Mouse (Mus musculus): Measurements from ENCODE around the gene Cypt14. TPM values are rescaled to one million over a fixed set of nuclear protein-coding genes. Genes with fewer than 3 reads are reported as not detected.
"Not testable (repeated sequence)": the region's sequence is repeated elsewhere in the genome, so short reads cannot be mapped to it uniquely, and the experiment has no call there.

Gene Cypt14
- not detected in 2 replicates for polyA plus RNA-seq (2015; fragmentation: Nextera tagmentation; extraction: Ambion mirVana)

- not testable (repeated sequence) for H3K9ac ChIP-seq; H3K4me1 ChIP-seq; H3K9me3 ChIP-seq (replicated peaks); H3K36me3 ChIP-seq (ENCODE audit: poor library complexity, severe bottlenecking); ATAC-seq; H3K4me3 ChIP-seq; H3K27me3 ChIP-seq; H3K27ac ChIP-seq; H3K4me2 ChIP-seq
- 78% methylated on average over 2 of the region's 2 CpGs for WGBS
Measured at GRCm38 (mm10) chrX:39863504-39863903, at the start of gene Cypt14. Cypt14 (minus strand) TSS chrX:39863604.

All from forebrain, embryonic 13.5 days (tissue).